Mouse (Mus musculus) hindlimb bud, embryonic 11.5 days (tissue): ENCODE data around the gene Zfp536.

Experiments
- DNase-seq: peaks from one replicate; pipeline ENCODE4 v3.0.0-alpha.2; 2012; ENCODE audit warnings: low read depth, low spot score; ENCODE audit errors: extremely low spot score

The Zfp536 gene

DNA sequence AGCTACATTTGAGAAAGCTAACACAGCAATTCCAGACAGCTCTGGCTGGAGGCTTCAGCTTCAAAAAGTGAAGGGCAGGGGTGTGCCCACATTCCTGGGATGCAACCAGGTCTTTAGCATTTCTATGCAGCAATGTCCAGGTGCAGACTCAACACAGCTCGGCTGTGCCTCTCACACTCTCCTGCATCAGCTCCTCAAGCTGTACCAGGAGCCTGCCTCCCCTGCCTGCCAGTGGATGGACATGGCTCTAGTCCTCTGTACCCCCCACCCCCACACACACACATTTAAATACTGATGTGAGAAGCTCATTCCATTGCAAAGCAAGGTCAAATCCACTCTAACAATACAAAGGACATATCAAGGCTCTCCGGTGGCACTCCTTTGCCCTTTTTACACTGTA lies 298.0 kb downstream of the Zfp536 start:
- DNase-seq = no peak

- DNase-seq = no peak
Measured at GRCm38 (mm10) chr7:37474284-37474683, 299.2 kb downstream of the Zfp536 start.

GRCm38 (mm10) chr7:37473311-37474084 lies 299.9 kb downstream of the Zfp536 start:
- DNase-seq = no peak

- no peak for DNase-seq
Measured at GRCm38 (mm10) chr7:37471726-37472125, 301.7 kb downstream of the Zfp536 start.

- DNase-seq = no peak
Measured at GRCm38 (mm10) chr7:37466477-37467243, 306.8 kb downstream of the Zfp536 start.

DNA sequence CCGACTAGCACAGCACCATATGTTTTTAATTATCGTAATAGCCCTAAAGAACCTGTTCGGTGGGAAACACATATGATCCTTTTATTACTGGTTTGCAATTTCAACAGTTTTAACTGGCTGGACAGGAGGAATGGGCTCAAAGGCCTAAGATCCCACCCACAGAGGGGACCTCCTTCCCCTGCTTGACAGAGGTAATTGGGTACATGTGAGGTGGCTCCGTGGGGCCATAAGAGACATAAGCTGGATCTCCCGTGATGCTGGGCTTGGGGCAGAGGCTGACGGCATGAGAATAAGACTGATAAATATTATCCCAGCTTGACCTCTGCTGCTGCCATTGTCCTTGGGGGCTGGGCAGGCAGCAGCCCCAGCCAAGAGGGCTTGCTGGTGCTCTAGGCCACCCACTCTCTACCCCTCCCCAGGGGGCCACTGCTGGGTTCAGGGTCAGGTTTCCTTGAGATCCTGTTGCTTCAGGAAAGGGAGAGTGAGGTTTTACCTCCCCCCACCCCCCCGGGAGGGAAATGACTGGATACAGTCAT lies 309.2 kb downstream of the Zfp536 start:
- peak; percentile 88 for DNase-seq

DNA sequence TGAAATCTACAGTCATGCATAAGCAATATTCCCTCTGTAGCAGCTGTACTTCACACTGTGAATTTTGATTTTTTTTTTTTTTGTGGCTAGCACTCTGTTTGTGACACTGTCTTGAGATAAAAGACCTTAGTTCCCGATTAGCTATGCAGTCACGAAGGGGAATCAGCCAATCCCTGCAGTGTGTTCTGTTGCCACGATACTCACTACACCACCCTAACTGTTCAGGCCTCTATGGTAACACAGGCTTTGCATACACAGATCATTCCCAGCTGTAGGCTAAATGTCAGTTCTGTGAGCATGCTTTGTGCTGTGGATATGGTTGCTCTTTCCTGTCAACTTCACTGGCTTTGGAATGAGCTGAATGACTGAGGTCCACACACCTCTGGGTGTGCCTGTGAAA lies 325.9 kb downstream of the Zfp536 start:
- DNase-seq = no peak

- no peak for DNase-seq
Measured at GRCm38 (mm10) chr7:37439912-37440311, 333.5 kb downstream of the Zfp536 start.

- no peak for DNase-seq
Measured at GRCm38 (mm10) chr7:37439117-37439844, 334.2 kb downstream of the Zfp536 start.

DNA sequence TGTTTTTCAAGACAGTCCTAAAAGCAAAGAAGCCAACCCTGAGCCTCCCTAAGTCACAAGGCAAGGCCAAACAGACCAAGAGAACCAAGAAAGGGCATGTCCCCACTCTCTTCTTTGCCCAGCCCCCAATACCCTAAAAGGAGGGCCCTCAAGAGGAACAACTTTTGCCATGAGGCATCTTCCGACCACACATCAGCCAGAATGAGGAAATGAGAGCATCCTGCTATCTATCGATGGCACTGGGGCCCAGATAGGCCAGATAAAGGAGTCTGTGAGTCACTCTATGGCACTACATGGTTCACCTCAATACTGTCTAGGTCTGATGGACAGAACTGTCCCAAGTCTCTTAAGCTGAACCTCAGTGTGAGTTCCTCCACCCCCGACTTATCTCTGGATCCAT lies 335.6 kb downstream of the Zfp536 start:
- DNase-seq = no peak

GRCm38 (mm10) chr7:37433156-37433555 lies 340.3 kb downstream of the Zfp536 start:
- DNase-seq = no peak

DNA sequence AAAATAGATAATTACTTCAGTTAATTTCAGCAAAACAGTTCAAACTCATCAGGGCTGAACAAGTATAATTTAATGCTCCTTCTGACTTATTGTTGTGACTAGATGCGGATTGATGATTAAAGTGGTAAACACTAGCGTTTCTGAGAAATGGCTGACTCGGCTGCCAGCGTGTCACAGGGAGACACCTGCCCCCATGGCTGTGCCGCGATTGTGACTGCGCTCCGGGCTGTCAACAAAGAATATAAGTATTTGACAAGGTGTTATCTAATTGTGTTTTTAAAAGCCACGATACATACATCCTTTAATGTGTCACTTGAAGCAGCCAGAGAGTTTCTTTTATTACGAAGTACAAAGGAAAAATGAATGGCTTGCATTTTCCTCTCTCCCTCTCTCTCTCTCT lies 342.0 kb downstream of the Zfp536 start:
- DNase-seq = no peak

DNA sequence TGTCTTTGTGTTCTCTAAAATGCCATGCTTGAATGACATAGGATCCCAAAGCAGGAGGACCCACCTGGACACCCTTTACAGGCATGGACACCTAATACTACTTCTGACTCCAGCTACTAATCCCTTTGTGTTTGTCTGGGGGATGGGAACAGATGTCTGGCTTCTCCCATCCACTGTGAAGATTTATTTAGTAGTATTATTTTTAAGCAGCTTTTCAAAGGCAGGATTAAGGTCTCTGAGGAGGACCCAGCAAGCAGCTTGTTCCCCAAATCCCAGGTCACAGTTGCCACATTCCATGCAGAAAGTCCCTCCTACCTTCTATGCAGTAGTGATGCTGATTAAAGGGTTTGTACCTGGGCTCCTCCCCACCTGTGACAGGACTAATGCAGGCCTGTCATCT lies 347.4 kb downstream of the Zfp536 start:
- DNase-seq = no peak

DNA sequence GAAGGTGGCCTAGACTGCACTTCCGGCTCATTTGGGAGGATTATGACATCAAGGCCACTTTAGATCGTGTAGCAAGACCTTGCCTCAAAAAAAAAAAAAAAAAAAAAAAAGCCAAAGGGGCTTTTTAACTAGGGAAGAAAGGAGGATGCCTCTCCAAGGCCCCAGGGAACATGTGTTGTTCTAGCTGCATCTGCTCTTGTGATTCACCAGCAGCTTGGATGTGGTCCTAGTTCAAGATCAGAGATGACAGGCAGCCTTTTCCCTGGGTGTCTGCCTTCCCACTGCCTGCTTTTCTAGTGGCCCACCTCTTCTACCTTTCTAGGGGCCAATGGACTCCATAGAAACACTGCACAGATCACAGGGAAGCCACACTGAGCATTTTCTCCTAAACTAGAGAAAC lies 350.5 kb downstream of the Zfp536 start:
- DNase-seq = no peak
